Mouse (Mus musculus) heart, adult 2 months (tissue): ENCODE data around the gene Clic6. TPM values are rescaled to one million over a fixed set of nuclear protein-coding genes. Genes with fewer than 3 reads are reported as not detected.

Experiments
- DNase-seq, 2 experiments: peaks; one replicate each; pipeline ENCODE4 v3.0.0; 2021
- H3K27ac ChIP-seq: fragments of 200-600 bp; 2 replicates; pipeline ENCODE4 v1.8.1; 2022
- H3K27me3 ChIP-seq: fragments of 200-500 bp; 2 replicates; pipeline ENCODE4 v1.6.1; 2012; ENCODE audit warnings: mild to moderate bottlenecking, low read length, inconsistent platforms, mixed read lengths; ENCODE audit not compliant: control insufficient read depth, insufficient read depth
- H3K36me3 ChIP-seq: fragments of 200-500 bp; 2 replicates; pipeline ENCODE4 v1.6.1; 2012; ENCODE audit warnings: low read length, inconsistent platforms; ENCODE audit not compliant: control insufficient read depth, insufficient read depth
- H3K4me1 ChIP-seq: fragments of 200-500 bp; 2 replicates; pipeline ENCODE4 v1.6.1; 2011; ENCODE audit warnings: low read length; ENCODE audit not compliant: control insufficient read depth, insufficient read depth
- H3K4me3 ChIP-seq: fragments of 200-600 bp; 2 replicates; pipeline ENCODE4 v1.8.1; 2022
- H3K79me2 ChIP-seq: fragments of 200-500 bp; replicated peaks from 2 replicates; pipeline ENCODE4 v1.6.1; 2012; ENCODE audit warnings: mild to moderate bottlenecking, inconsistent platforms, low read length, moderate library complexity, mixed read lengths; ENCODE audit not compliant: control insufficient read depth, insufficient read depth
- H3K9ac ChIP-seq: fragments of 200-500 bp; 2 replicates; pipeline ENCODE4 v1.6.1; 2012; ENCODE audit warnings: low read depth, mild to moderate bottlenecking, control low read depth, inconsistent platforms, low read length, mixed read lengths
- CTCF ChIP-seq: fragments of 200-600 bp; IDR thresholded peaks from 2 replicates; pipeline ENCODE4 v1.8.1; 2022; ENCODE audit warnings: antibody characterized with exemption, mild to moderate bottlenecking, moderate library complexity
- EP300 ChIP-seq: fragments of 200-500 bp; IDR thresholded peaks from 2 replicates; pipeline ENCODE4 v1.6.1; 2011; ENCODE audit warnings: low read depth, low read length, control low read depth; ENCODE audit not compliant: insufficient read depth
- POLR2A ChIP-seq: fragments of 200-500 bp; IDR thresholded peaks from 2 replicates; pipeline ENCODE4 v1.6.1; 2011; ENCODE audit warnings: mild to moderate bottlenecking, low read depth, low read length, control low read depth; ENCODE audit not compliant: insufficient read depth
- WGBS: fragments of 180-500 bp; shearing (Covaris S2); methylation state at CpG from one replicate; pipeline ENCODE4 v1.1.7; 2018; 5-methylcytosine and 5-hydroxymethylcytosine counted together
- intact Hi-C: fragments of 180-260 bp; cut with DNase I; formaldehyde crosslinking; loops from one replicate; pipeline ENCODE4 v1.15.1; 2025
- polyA plus RNA-seq: library from polyadenylated mRNA; depleted of rRNA; stranded (reverse); fragments of >200 nt; gene quantifications from 2 replicates; pipeline ENCODE4 v1.2.3, GENCODE M21; 2012
- total RNA-seq, 2 experiments: library from RNA; stranded (reverse); gene quantifications; 2 replicates each; pipeline ENCODE4 v1.2.3; 2021

Gene Clic6
- total and polyA plus RNA-seq, 3 experiments: 0.07 to 0.92 (median 0.18) TPM

DNA sequence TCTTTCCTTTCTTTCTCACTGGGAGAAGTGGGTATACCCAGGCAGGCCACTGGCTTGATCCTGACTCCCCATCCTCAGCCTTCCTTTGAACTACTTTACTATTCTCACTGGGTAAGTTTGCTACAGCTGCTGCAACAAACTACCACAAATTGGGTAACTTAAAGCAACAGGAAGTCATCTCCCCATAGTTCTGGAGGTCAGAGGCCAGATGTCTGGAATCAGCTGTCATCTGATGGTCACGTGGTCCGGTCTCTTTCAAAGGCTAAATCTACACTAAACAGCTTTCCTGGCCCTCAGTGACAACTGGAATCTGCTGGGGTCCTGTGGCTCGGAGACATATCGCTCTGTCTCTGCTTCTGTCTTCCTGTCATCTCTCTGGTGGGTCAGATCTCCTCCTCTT, 87.7 kb downstream of the Clic6 start:
- H3K27me3 ChIP-seq: no peaks in the 10 kb centered on the region
- TF ChIP-seq EP300 (no peak), POLR2A (no peak), CTCF (no peak)
- 29% methylated on average over 4 of the region's 4 CpGs for WGBS
- no peaks in the 10 kb centered on the region for H3K79me2 ChIP-seq
- H3K36me3 ChIP-seq: no peaks in the 10 kb centered on the region
- H3K4me3 ChIP-seq: no peak overlapping the region
- H3K4me1 ChIP-seq: no peaks in the 10 kb centered on the region
- intact Hi-C loops: no loop called here
- no peak overlapping the region for H3K27ac ChIP-seq
- no peak for DNase-seq
- no peak overlapping the region for H3K9ac ChIP-seq

- 75% methylated on average over 10 of the region's 10 CpGs for WGBS
These were observed 90.3 kb downstream of the Clic6 start for GRCm38 (mm10) chr16:92575792-92576191.

DNA sequence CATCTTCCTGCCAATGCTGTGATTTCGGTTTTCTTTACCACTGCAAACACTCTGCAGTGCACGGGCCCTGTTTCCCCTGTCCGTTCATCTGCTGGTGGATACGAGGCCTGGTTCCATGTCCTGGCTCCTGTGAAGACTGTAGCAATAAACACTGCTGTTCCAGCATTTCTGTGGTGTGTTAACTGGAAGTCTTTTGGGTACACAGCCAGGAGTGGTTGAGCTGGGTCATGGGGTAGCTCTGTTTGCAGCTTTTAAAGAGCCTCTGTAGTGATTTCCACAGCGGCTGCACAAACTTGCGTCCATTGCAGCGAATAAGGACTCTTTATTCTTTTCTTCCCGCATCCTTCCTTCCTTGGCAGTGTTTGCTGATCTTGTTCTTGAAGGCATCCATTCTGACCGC, 91.8 kb downstream of the Clic6 start:
- intact Hi-C loops: no loop called here
- no peak for DNase-seq
- no peak for TF ChIP-seq POLR2A
- no peak for TF ChIP-seq CTCF
- no peak for TF ChIP-seq EP300

More at GRCm38 (mm10) chr16:92575792-92576191, 90.3 kb downstream of the Clic6 start:
- Histone ChIP-seq H3K9ac (no peak overlapping the region), H3K4me3 (no peak overlapping the region), H3K27ac (no peak overlapping the region), H3K4me1 (no peaks in the 10 kb centered on the region), H3K79me2 (no peaks in the 10 kb centered on the region), H3K27me3 (no peaks in the 10 kb centered on the region), H3K36me3 (no peaks in the 10 kb centered on the region)
- no peak for TF ChIP-seq CTCF
- TF ChIP-seq EP300: no peak
- no peak for TF ChIP-seq POLR2A
- intact Hi-C loops: no loop called here
- no peak for DNase-seq

DNA sequence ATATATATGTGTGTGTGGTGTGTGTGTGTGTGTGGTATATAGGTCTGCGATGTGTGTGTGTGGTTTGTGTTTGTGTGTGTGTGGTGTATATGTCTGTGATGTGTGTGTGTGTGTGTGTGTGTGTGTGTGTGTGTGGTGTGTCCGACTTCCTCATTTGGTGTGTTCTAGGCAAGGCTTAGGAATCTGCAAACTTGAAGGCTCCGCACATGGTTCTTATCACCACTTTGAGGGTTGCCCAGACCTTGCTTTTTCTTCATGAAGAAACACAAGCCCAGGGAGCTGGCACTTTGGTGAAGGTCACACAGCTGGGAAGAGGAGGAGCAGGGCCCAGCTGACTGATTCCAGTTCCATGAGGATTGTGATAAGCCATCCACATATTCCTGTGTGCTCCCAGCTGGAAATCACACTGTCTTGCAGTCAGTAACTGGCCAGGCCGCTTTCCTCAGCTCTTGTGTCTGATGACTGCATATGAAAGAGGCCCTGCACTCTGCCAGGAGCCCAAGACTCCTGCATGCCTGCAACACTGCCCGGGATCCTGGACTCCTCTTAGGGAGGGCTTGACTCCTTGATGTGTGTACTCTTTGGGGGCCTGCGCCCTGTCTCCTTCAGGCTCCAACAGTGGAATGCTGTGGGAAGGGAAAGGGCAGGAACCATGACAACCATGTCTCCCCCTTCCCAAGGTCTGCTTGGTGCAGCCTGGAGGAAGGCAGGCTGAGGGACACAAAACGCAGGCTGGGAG, 93.5 kb downstream of the Clic6 start:
- Histone ChIP-seq H3K4me3 (no peak overlapping the region), H3K4me1 (no peaks in the 10 kb centered on the region), H3K36me3 (no peaks in the 10 kb centered on the region), H3K79me2 (no peaks in the 10 kb centered on the region), H3K27ac (no peak overlapping the region), H3K27me3 (no peaks in the 10 kb centered on the region), H3K9ac (no peak overlapping the region)
- no peak for DNase-seq
- 73% methylated on average over 7 of the region's 7 CpGs for WGBS
- intact Hi-C loops: no loop called here
- TF ChIP-seq EP300 (no peak), CTCF (no peak), POLR2A (no peak)

More for the DNA sequence above, 91.8 kb downstream of the Clic6 start:
- Histone ChIP-seq H3K27me3 (no peaks in the 10 kb centered on the region), H3K9ac (no peak overlapping the region), H3K79me2 (no peaks in the 10 kb centered on the region), H3K36me3 (no peaks in the 10 kb centered on the region), H3K27ac (no peak overlapping the region), H3K4me3 (no peak overlapping the region), H3K4me1 (no peaks in the 10 kb centered on the region)
- 85% methylated on average over 9 of the region's 9 CpGs for WGBS

DNA sequence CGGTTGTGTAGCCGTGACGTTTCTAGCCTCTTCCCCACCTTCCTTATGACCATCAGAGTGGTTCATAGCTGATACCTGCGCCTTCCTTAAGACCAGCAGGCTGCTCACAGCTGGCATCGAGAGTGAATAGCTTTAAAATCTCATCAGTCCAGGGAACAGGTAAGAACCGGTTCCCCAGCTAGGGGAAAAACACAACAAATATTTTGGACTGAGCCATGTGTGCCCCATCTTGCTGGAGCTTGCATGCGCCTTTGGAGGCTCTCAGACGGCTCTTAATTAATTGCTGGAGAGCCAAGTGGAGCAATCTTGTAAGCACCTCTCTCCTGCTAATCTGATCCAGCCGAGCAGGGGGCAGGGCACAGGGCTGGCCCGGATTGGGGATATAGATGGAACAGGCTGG, 95.4 kb downstream of the Clic6 start:
- TF ChIP-seq EP300 (no peak), POLR2A (no peak), CTCF (no peak)
- intact Hi-C loops: no loop called here
- Histone ChIP-seq H3K36me3 (no peaks in the 10 kb centered on the region), H3K4me1 (no peaks in the 10 kb centered on the region), H3K9ac (no peak overlapping the region), H3K4me3 (no peak overlapping the region), H3K79me2 (no peaks in the 10 kb centered on the region), H3K27me3 (no peaks in the 10 kb centered on the region), H3K27ac (no peak overlapping the region)
- DNase-seq: no peak
- 83% methylated on average over 10 of the region's 10 CpGs for WGBS

GRCm38 (mm10) chr16:92581767-92582166, 96.2 kb downstream of the Clic6 start:
- no peak for DNase-seq
- H3K9ac ChIP-seq: no peak overlapping the region
- no peak overlapping the region for H3K27ac ChIP-seq
- no peak overlapping the region for H3K4me3 ChIP-seq
- no peaks in the 10 kb centered on the region for H3K79me2 ChIP-seq
- TF ChIP-seq CTCF: no peak
- TF ChIP-seq EP300: no peak
- TF ChIP-seq POLR2A: no peak
- H3K27me3 ChIP-seq: no peaks in the 10 kb centered on the region
- intact Hi-C loops: no loop called here
- WGBS: 76% methylated on average over 10 of the region's 10 CpGs
- no peaks in the 10 kb centered on the region for H3K4me1 ChIP-seq
- no peaks in the 10 kb centered on the region for H3K36me3 ChIP-seq
